ENCODE assay signal across 8 mouse cellular contexts in the genomic region with DNA sequence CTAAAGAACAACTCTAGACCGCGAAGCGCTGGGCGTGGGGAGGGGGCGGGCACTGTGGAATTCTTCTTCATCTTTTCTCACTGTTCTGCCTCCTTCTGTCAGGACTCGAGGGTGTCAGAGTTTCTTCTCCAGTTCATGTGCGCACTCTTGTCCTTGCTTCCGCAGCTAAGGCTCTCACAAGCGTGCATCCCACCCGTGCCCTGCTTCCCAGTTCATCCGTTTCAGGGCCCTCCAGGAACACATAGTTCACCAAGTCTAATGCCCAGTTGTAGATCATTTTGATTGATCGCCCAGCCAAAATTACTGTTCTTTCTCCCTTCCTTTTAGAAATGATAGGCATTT. TPM values are rescaled to one million over a fixed set of nuclear protein-coding genes. Genes with fewer than 3 reads are reported as not detected.
DNase-seq lines count a peak whose midpoint lies in the region; ATAC-seq and TF ChIP-seq lines count a peak whose summit lies in the region.

No protein-coding gene starts in this region.

- no peaks in the 10 kb centered on the region for H3K36me3 ChIP-seq in testis, adult 2 months (ENCODE audit: control insufficient read depth, insufficient read depth, low read length)
- H3K36me3 ChIP-seq in liver, embryonic 13.5 days = peaks cover 30% of the 10 kb centered on the region

- WGBS in liver, embryonic 13.5 days (ENCODE audit: insufficient replicate concordance) = 9% methylated on average over 12 of the region's 12 CpGs

- H3K9ac ChIP-seq in liver, embryonic 13.5 days = peak overlapping the region; percentile 67; the same call in 1 of the 2 replicates

- H3K4me3 ChIP-seq in gastrocnemius, adult 2 months = peak overlapping the region; percentile 75
- H3K4me3 ChIP-seq in testis, adult 2 months (ENCODE audit: control insufficient read depth, low read depth, low read length) = peak overlapping the region; percentile 92
- peak overlapping the region; percentile 56 for H3K4me3 ChIP-seq in liver, embryonic 13.5 days (replicated peaks)

- DNase-seq in gastrocnemius, adult 2 months = no peak
- DNase-seq in gastrocnemius, postnatal 25 days = no peak
- no peak for DNase-seq in testis, postnatal 14 days (ENCODE audit: low spot score)
- DNase-seq in liver, embryonic 13.5 days = no peak
- no peak for DNase-seq in right cerebral cortex, postnatal 25 days
- no peak for DNase-seq in embryo, embryonic 11 days
- DNase-seq in frontal cortex, adult 2 months (ENCODE audit: extremely low spot score in 1 of 2, low spot score in 1 of 2) = no peak

- no peak for TF ChIP-seq CTCF in gastrocnemius, adult 2 months (IDR thresholded peaks at IDR 0.05)
- TF ChIP-seq CTCF in testis, adult 2 months (IDR thresholded peaks at IDR 0.05; ENCODE audit: control insufficient read depth, insufficient read depth, insufficient replicate concordance, low read depth, low read length) = no peak

- ATAC-seq in liver, embryonic 13.5 days (ENCODE audit: low read depth) = no peak

- TF ChIP-seq POLR2A in testis, adult 2 months (IDR thresholded peaks at IDR 0.05; ENCODE audit: control insufficient read depth, low read depth, low read length) = no peak

- peak overlapping the region; percentile 95 for H3K27ac ChIP-seq in gastrocnemius, adult 2 months
- peak overlapping the region; percentile 68 for H3K27ac ChIP-seq in testis, adult 2 months (ENCODE audit: control insufficient read depth, insufficient read depth, low read depth, low read length)
- no peak overlapping the region for H3K27ac ChIP-seq in liver, embryonic 13.5 days

- H3K27me3 ChIP-seq in testis, adult 2 months (ENCODE audit: control insufficient read depth, insufficient read depth, low read length) = no peaks in the 10 kb centered on the region
- H3K27me3 ChIP-seq in liver, embryonic 13.5 days = peaks cover 3% of the 10 kb centered on the region; the same call in 1 of the 2 replicates

- peak overlapping the region; percentile 81 for H3K4me2 ChIP-seq in liver, embryonic 13.5 days

- intact Hi-C loops in gastrocnemius, adult 2 months (cut with DNase I) = loop anchor here (2.0 kb wide), 2 partner anchors 16 to 18 kb away; a partner anchor contains a TSS

- H3K4me1 ChIP-seq in testis, adult 2 months (ENCODE audit: control insufficient read depth, insufficient read depth, low read length) = peaks cover 16% of the 10 kb centered on the region
- peaks cover 28% of the 10 kb centered on the region for H3K4me1 ChIP-seq in liver, embryonic 13.5 days (replicated peaks)

- H3K9me3 ChIP-seq in liver, embryonic 13.5 days (replicated peaks) = no peaks in the 10 kb centered on the region

RNA-seq across cellular contexts. Expression of a gene that starts 0.3 kb away (rescaled TPM):
- 100 to 1,000 TPM; 113 to 127 TPM for total RNA-seq in gastrocnemius, adult 2 months (2021)
- 10 to 100 TPM; 95.7 to 98.1 TPM for total RNA-seq in gastrocnemius, postnatal 25 days (2021)
- 50.7 and 55.1 TPM in 2 replicates for polyA plus RNA-seq in testis, adult 2 months (2012; rRNA removed)
- polyA plus RNA-seq in liver, embryonic 13.5 days (2015; fragmentation: Nextera tagmentation; extraction: Ambion mirVana) = 13.3 and 14.1 TPM in 2 replicates
- polyA plus RNA-seq in frontal cortex, adult 2 months (2012; rRNA removed) = 122 and 128 TPM in 2 replicates

RNA-seq across cellular contexts. Expression of a gene that starts 15.6 kb away (rescaled TPM):
- 1 to 10 TPM; 6.4 to 8.1 TPM for total RNA-seq in gastrocnemius, adult 2 months (2021)
- 1 to 10 TPM; 7.0 to 9.1 TPM for total RNA-seq in gastrocnemius, postnatal 25 days (2021)
- 5.0 and 5.1 TPM in 2 replicates for polyA plus RNA-seq in testis, adult 2 months (2012; rRNA removed)
- polyA plus RNA-seq in liver, embryonic 13.5 days (2015; fragmentation: Nextera tagmentation; extraction: Ambion mirVana) = 6.8 and 7.6 TPM in 2 replicates
- polyA plus RNA-seq in frontal cortex, adult 2 months (2012; rRNA removed) = 10.3 and 12.2 TPM in 2 replicates

RNA-seq across cellular contexts. Expression of a gene that starts 16.2 kb away (rescaled TPM):
- total RNA-seq in gastrocnemius, adult 2 months (2021) = not detected
- not detected for total RNA-seq in gastrocnemius, postnatal 25 days (2021)
- 1.0 and 1.1 TPM in 2 replicates for polyA plus RNA-seq in testis, adult 2 months (2012; rRNA removed)
- 0.10 and 0.13 TPM in 2 replicates for polyA plus RNA-seq in liver, embryonic 13.5 days (2015; fragmentation: Nextera tagmentation; extraction: Ambion mirVana)
- 0.25 and 0.26 TPM in 2 replicates for polyA plus RNA-seq in frontal cortex, adult 2 months (2012; rRNA removed)

RNA-seq across cellular contexts. Expression of a gene that starts 44.1 kb away (rescaled TPM):
- total RNA-seq in gastrocnemius, adult 2 months (2021) = 1 to 10 TPM in 1 of 2 experiments, under 1 TPM in 1; 0.99 to 3.2 TPM
- total RNA-seq in gastrocnemius, postnatal 25 days (2021) = 1 to 10 TPM; 2.7 to 4.1 TPM
- 0.10 TPM in 1 of 2 replicates, not detected in the other for polyA plus RNA-seq in testis, adult 2 months (2012; rRNA removed)
- polyA plus RNA-seq in liver, embryonic 13.5 days (2015; fragmentation: Nextera tagmentation; extraction: Ambion mirVana) = 0.12 and 0.20 TPM in 2 replicates
- 0.08 and 0.11 TPM in 2 replicates for polyA plus RNA-seq in frontal cortex, adult 2 months (2012; rRNA removed)

RNA-seq across cellular contexts. Expression of a gene that starts 46.6 kb away (rescaled TPM):
- 1 to 10 TPM; 1.6 to 2.0 TPM for total RNA-seq in gastrocnemius, adult 2 months (2021)
- 1 to 10 TPM; 2.6 to 4.1 TPM for total RNA-seq in gastrocnemius, postnatal 25 days (2021)
- 0.41 and 0.51 TPM in 2 replicates for polyA plus RNA-seq in testis, adult 2 months (2012; rRNA removed)
- polyA plus RNA-seq in liver, embryonic 13.5 days (2015; fragmentation: Nextera tagmentation; extraction: Ambion mirVana) = 2.2 and 3.1 TPM in 2 replicates
- 3.8 and 4.3 TPM in 2 replicates for polyA plus RNA-seq in frontal cortex, adult 2 months (2012; rRNA removed)
